Mouse (Mus musculus) spleen, postnatal 14 days (tissue): Measurements from ENCODE around the gene Sulf2.
A peak's percentile ranks its signal among the peaks of the same experiment; 100 is the strongest.
"Not testable (repeated sequence)": the region's sequence is repeated elsewhere in the genome, so short reads cannot be mapped to it uniquely, and the experiment has no call there.

Experiments used
- DNase-seq, 2 experiments: peaks; one replicate each; pipeline ENCODE4 v3.0.0; 2021 to 2022; ENCODE audit warnings: low spot score in 2 of 2

The Sulf2 gene

DNA sequence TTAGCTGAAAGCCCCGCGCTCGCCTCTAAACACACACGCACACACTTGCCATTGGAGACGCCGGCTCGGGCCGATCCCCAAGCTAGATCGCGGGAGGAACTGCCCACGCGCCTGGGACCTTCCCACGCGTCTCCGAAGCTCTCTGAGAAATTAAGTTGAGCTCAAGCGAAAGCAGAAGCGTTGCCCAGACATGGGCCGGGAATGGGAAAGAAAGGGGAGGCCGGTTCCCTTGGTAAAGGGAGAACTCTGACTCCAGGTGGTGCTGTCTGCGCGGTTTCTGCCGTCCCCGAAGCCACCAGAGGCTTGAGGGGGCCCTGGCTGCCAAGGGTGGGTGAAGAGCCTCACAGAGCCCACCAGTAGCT lies at the start of gene Sulf2:
TSS of gene Sulf2 (minus strand) at position 210 of the 362 bp plus-strand sequence.
- DNase-seq, result peak in 1 of 2 experiments; percentile 8

DNA sequence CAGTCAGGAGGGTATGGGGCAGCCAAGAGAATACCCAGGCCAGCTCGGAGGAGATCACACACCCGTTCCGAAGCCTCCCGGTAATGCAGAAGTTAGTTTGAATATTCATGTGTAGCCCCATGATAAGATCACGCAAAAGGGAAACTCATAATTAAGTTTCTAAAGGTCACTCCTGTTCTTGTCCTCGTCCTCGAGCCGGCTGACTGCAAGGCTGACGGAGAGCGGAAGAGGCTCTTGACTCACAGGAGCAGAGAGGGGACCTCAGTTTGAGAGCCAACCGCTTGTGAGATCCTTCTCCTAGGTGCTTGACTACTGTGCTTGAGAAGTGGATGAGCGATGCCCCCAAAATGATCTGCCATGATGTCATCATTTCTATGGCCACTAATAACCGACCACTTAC lies 48.7 kb upstream of the Sulf2 start:
- no peak for DNase-seq

DNA sequence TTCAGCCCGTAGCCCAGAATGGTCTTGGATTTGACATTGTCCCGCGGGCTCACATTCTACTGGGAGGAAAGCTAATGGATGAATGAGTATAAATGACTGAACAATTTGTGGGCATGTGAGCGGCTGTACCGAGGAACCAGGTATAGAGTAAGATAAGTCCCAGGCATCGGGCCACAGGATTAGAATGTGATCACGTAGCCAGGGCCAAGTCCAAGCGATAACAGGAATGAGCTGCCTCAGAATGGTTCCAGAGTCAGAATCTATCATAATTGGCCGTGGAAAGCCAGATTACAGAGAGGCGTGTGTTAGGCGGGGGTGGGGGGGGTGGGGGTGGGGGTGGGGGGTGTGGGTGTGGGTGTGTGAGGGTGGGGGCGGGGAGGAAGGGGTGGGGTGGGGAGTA lies 48.2 kb upstream of the Sulf2 start:
- no peak for DNase-seq

DNA sequence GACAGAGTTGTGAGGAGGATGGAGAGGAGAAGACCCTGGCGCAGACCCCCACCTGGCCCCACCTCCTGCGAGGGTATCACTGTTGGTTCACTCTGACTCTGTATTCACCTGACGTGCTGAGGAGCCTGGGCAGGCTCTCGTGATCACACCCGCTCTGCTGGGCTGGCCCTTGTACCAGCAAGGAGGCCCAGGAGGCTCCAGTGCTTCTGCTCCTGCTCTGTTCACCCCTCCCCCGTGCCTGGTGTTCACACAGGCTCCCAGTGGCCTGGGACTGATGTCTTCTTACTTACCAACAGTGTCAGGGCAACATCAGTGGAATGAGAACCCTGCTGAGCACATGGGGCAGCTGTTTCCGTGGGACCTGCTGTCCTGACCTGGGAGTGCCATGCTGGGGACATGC lies 42.5 kb upstream of the Sulf2 start:
- DNase-seq, result no peak

DNA sequence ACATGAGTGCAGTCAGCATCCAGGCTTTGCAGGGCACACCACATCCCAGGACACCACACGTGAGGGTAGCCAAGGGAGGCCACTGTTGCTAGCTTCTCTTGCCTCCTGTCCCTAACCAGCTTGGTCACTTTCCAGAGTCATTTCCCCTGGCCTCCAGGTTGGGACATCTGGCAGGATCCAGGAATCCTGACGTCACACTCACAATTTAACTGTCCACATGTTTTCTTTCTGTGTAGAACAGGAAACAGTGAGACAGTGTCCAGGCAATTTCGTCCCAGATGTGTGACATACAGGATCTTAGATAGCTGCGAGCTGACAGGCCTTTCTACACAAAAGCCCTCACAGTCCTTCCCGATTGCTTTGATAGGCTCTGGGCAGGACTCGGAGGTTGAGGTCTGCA lies 41.6 kb upstream of the Sulf2 start:
- no peak for DNase-seq

DNA sequence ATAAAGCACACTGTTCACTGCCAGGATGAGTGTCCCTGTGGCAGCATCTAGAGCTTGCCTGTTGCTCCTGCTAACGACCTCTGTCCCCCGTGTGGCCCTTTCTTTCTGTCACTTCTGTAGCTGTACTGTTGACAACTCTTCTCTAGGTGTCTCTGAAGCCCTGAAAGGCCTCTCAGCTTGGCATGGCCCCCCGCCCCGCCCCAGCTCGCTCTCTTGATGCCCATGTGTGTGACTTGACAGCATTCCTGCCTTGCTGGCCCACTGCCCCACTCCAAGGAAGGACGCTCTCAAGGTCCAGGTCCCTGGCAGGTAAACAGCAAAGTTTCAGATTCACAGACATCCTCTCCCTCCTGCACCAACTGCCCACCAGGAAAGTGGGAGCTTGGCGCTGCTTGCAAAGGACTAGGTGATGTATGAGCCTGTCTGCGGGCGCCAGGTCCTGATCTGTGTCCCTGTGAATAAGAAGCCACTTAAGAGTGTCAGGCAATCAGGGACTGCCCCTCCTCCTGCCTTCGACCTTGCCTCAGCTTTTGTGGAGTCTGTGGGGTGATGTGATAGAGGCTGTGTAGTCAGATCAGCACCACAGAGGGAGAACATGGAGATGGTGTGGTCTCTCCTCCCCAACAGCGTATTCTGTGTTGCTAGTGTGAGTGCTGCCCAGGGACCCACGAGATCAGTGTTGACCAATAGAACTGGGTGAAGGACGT lies 40.8 kb upstream of the Sulf2 start:
- DNase-seq, result no peak

DNA sequence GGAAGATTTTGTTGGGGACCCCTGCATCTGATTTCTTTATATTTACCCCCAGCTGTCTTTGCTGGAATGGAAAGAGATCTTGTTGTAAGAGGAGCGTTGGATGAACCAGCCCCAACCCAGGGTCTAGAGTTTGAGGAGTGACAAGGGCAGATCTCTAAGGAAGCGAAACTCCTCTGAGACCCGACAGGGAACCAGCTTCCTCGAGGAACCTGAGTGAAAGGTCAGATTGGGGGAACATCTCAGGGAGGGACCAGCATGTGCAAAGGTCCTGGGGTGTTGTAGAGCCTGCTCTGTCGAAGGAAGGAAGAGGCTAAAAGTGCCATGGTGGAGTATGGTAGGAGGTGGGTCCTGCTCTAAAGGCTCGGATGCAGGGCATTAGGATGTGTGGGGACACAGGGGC lies 39.6 kb upstream of the Sulf2 start:
- no peak for DNase-seq

DNA sequence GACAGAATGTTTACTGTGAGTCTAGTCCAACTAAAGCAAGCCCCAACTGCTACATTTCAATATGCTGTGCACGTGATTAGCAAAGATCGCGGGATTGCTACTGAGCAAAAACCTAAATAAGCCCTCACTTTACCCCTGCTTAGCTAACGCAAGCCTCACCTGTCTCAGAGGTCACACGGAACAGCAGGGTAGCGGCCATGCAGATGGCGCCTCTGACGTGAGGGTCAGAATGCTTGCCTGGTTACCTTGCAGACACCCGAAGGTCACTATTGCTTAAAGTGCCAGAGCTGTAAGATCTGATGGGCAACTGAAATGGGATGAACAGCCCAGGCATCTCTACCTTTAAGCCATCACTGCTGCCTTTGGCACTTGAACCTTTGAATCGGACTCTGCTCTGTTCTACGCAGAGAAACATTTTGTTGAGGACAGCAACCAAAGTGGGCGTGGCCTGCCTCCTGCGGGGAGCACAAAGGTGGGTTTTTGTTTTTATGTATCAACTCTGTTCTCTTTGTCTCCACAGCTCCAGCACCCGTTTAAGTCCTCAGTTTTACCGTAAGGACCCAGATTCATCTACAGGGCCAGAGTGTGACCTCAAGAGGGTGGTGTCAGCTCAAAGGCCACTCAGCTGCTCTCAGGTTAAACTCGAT lies 38.8 kb upstream of the Sulf2 start:
- no peak for DNase-seq

DNA sequence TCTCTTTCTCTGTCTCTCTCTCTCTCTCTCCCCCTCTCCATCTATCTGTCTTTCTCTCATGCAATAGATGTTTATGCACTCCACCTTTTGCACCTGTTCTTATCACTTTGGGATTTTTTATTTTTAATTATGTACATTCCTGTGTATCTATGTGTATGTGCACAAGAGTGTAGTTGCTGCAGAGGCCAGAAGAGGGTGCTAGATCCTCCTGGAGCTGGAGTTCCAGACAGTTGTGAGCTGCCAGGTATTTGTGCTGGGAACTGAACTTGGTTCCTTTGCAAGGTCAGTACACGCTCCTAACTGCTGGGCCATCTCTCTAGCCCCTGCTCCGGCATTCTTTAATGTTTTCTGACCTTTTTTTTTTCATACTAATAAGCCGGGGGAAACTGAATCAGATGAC lies 38.0 kb upstream of the Sulf2 start:
- no peak for DNase-seq

DNA sequence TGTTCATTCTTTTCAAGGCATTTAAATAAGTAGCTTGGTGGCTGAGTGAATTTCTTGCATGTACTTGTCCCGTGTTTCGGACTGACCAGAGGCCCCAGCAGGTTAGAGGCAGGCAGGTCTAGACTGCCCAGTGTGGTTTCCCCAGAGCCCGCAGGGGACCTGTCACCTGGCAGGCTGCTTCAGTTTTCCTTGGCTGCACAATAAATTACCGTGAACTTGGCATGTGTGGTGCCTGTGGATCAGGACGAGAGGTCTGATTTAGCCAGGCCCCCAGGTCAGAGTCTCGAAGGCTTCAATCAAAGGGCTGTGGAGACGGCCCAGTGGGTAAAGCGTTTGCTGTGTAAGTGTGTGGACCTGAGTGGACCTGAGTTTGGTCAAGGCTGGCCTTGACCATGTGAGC lies 35.4 kb upstream of the Sulf2 start:
- DNase-seq, result no peak

DNA sequence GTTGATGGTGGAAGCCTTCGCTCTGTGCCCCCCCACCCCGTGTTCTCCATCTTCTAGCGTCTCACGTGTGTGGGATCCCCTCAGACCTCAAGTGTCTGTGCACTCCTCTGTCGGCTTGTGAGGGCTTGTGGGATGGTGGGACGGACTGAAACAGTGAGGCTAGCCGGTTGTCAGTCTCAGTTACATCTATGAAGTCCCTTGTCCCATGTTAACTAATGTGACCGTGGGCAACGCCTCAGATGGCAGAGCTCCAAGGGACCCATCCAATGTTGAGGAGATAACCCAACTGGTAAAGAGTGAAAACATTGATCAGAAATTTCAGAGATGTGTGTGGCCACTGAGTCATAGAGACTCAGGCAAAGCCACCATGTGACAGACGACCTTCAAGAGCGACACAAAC lies 33.7 kb upstream of the Sulf2 start:
- no peak for DNase-seq

DNA sequence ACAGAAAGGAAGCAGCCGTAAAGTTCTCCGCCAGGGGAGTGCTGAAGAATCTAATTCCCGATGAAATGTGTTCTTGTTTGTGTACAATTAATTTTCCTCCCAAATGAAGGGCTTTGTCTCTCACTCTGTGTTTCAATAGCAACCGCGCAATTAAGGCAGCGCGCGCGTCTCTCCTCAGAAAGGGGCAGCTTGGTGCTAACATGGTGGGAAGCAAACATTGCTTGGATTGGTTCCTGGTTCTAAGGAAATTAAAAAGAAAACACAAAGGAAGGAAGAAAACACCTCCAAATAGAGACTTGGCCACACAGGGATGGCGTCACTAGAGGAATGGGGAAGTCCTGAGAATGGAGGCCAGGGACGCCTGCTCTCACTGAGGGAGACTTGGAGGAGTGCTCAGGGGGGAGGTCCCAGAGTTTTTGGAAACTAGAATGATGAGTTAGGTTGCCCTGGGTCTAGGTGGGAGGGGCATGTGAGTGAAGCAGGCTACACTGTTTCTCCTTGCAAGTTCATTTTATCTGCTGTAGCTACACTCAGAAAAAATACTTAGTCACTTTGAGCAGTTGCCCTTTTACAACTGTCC lies 32.5 kb upstream of the Sulf2 start:
- not testable (repeated sequence) for DNase-seq

DNA sequence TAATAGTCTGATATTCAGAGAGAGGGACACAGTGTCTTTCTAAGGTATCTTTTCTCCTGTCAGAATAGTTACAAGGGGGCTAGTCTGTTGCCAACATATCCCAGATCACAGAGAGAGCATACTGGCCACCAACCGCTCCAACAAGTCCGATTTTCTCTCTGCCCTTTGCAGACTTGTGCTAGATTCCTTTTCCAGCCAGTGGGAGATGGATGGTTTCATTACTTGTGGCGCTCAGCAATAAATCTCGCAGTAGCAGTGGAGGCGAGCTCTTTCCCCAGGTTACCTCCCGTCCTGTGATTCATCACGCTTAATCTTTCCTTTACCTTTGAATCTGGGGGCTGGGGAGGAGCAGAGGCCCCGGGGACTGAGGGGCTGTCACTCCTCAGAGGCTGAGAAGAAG lies 31.9 kb upstream of the Sulf2 start:
- DNase-seq, result not testable (repeated sequence)

DNA sequence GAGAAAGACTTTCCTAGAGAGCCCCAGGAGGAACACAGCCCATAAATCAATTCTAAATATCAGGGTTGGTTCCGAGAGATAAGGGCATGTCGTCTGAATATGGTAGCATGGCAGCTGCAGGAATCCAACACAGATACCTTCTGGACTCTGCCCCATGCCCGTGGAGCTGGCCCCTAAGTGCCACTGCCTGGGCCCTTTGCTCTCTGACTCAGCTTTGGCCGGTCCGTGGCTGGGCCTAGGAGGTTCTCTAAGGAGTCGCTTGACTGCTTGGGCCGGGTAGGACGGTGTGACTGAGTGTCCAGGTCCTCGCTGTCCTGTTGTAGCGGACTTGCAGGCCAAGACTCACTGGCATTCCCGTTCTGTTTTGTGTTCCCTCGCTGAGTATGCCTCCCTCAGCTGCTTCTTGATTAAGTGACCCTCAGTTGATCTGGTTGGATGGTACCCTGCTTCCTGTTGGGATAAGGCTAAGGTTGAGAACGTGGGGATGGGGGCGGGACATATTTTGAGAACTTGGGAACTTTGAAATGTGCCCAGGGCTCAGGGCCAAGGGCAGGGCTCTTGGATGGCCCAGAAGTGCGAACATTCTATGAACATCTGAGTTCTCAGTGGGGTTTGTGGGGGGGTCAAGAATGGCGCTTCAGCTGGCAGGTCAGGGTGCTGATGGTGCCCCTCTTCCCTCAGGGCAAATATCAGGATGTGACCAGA lies 30.9 kb upstream of the Sulf2 start:
- no peak for DNase-seq

DNA sequence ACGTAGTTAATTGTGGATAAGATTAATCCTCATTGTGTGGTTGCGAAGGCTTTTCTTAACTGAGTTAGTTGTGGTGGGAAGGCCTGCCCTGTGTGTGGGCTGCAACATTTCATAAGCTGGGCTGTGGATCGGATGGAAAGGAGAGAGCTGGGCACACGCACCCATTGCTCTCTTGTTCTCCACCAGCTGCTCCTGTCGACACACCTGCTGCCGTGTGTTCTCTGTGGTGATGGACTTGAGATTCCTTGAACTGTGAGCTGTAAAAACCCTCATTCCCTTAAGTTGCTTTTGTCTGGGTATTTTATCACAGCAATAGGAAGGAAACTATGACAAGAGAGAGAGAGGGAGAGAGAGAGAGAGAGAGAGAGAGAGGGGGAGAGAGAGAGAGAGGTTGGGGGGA lies 30.3 kb upstream of the Sulf2 start:
- no peak for DNase-seq

DNA sequence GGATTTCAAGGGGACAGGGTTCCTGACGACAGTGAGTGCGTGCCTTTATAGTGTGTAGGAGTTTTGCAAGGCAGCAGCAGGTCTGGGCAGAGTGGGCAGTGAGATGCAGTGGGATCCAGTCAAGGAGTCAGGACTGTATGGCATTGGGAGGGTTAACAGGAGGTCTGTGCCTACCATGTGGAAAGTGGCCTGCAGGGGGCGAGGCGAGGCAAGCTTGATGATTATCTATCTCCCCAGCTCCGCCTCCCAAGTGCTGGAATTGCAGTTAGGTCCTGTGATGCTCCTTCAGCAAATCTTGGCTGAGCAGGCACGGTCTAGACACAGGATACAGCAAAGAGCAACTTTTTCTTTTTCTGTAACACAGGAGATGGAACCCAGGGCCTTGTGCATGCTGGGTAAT lies 29.0 kb upstream of the Sulf2 start:
- no peak for DNase-seq

DNA sequence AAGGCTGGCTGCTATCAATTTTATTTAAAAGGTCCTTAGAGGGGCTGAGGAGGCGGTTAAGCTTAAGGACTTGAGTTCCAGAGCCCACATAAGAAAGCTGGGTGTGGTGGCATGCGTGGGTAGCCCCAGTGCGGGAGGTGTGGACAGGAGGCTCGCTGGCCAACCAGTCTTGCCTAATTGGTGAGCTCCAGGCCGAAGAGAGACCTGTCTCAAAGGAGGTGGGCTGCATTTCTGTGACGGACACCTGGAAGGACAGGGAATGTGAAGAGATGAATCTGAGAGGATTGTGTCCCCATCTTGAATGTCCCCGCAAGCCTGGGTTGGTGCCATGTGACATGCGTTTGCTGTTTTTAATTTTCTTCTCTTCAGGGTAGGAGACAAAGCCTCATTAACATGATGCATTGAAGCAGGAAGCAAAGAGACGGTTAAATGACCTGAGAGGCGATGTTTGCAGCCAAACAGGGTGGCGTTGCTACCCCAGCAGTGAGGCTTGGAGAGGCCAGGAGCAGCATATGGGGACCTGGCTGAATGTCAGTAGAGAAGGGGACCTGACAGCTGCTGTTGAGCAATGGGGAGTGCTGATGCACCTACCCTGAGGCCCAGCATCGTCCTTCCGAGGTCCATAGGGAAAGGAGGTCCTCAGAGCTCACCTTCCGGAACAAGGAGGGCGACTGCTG lies 26.7 kb upstream of the Sulf2 start:
- no peak for DNase-seq

DNA sequence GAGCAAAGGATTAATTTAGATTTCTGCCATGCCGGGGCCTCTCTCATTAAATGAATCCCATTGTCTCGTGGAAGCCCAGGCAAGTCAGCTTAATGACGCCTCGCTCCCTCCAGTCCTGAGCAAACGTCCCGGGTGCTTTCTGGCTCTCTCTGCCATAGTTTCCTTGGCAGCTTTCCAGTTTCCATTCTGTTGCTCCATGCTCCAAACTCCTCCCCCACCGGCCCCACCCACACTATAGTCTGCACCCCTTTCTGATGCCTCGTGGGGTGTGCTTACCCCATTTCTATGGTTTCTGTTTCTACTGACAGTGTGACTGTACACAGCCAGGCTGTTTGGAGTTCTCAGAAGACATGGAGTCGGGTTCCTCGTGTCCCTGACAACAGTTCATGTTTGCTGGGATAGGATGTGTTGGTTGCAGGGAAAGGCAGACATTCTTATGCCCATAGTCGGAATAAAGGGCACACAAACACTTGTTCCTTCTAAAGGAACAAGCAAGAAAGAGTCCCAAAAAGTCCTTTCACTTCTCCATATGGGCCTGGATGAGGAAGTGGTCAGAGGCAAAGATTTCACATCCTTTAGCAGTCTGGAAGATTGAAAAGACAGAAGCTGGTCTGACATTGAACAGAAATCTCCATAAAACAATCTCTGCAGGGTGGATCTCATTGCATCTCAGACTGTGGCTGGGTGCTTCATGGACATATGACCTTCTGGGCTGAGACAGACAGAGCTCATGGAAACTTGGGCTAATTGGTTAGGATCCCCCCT lies 25.5 kb upstream of the Sulf2 start:
- peak in 1 of 2 experiments; percentile 8 for DNase-seq

DNA sequence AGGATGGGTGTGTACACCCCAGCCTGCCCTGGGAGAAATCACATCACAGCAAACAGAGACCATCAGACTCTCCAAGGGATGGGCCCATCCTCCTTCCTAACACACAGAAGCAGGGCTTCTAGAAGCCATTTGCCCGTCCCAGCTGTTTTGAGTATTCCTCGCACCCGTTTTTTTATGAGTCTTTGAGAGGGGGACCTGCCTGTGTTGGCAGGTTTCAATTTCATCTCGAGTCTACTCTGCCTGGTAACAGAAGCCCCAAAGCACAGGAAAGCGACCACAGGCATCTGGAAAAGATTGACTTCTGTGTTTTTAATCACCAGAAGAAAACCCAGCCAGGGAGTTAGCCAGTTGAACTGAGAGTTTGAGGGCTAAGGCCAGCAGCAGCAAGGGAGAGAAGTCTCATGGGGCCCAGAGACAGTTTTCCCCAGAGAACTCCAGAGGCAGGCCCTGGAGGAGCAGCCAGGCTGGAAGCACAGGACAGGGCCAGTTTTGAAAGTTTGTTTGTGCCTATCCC lies 24.7 kb upstream of the Sulf2 start:
- no peak for DNase-seq

DNA sequence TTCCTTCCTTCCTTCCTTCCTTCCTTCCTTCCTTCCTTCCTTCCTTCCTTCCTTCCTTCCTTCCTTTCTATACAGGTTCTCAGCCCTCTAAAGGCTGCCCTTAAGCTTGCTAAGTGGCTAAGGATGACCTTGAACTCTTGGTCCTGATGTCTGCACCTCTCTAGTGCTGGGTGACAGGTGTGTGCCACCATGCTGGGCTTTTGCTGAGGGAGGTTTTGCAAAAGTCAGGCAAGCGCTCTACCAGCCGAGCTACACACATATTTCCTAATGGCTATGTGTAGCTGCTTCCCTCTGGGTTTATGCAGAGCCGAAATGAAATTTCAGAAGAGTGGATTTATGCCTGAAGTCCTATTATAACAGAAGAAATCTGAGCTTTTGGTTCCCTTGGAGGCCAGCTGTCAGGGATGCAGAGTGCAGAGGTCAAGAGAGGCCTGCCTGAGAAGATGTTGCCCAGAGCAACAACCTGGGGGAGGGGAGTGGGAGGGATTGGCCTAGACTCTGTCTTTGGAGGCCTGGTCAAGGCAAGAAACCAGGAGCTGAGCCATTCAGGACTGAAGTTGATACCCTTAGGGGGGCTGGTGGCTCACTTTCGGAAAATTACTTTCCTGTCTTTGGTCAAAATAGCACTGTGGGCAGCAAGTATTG lies 24.1 kb upstream of the Sulf2 start:
- no peak for DNase-seq
